Mouse (Mus musculus): ENCODE measurements around the gene Cfap77.
A peak's percentile ranks its signal among the peaks of the same experiment; 100 is the strongest.

Cfap77 gene

DNA sequence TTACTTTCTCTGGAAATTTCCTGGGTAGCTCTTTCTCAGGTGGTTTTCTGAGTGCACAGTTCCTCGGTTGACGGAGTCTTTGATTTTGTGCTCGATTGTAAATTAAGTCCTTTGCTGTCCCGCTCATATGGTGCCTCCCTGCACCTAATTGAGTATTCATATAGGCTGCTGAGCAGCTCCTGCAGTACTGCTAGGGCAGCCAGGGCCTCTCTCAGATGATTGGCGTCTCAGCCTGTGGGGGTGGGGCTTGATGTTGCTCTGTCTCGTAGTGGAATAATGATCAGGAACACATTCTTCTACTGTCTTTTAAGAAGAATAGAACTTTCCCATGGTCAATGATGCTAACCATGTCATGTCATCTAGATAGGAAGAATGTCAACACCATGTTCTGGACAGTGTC is 109.5 kb downstream of the Cfap77 start:
- no peak for DNase-seq (ENCODE audit: low read depth in 2 of 2, low spot score in 2 of 2)

DNA sequence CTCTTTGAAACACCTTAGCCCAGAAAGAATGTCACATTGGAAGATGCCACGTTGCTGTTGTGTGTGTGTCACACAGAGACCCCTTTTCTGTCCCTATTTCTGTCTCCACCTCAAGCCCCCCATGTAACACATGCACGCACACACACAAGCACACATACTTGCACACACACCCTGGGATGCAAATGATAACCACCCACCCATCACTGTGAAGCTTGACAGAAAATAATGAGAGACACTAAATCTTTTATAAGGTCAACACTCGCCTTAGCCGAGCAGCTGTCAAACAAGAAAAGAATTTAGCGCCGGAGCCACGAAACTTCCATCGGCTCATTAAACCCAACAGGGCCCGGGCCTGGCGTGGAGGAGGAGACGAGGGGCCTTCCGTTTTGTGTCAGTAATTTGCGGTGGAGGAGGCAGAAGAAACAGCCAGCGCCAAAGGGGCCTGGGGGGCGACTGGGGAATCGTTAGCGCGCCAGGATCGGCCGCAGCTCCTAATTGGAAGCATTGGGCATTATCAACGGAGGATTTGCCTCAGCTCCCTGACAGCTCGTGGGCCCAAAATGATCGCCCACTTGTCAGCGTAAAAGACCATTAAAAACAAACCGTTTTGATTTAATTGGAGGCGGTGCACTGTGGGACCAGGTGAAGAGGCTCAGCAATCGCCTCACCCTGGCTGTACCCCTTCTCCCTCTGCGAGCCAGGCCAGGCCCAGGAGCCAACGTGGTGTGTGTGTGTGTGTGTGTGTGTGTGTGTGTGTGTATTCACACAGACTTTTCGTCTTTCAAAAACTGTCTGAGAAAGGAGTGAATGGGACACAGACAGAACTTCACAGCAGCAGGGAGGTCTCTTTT is 111.0 kb downstream of the Cfap77 start:
- DNase-seq (ENCODE audit: low read depth in 2 of 2, low spot score in 2 of 2): no peak

DNA sequence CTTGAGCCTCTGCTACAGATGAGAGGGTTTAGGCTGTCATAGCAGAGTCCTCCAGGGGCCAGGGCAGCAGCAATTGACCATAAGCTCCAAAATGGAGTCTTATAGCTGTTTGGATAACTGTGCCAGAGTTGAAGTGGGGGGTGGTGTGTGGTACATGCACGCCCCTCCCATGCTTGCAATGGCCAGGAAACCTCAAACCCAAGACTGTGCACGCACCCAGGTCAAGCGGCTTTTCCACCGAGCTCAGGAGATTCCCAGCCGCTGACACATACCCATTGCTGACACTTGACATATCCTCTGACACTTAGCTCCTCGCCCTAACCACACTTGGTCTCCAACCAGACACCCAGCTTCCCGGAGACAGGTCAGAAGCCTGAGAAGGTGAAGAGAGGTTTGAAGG is 115.9 kb downstream of the Cfap77 start:
- no peak for DNase-seq (ENCODE audit: low read depth in 2 of 2, low spot score in 2 of 2)

DNA sequence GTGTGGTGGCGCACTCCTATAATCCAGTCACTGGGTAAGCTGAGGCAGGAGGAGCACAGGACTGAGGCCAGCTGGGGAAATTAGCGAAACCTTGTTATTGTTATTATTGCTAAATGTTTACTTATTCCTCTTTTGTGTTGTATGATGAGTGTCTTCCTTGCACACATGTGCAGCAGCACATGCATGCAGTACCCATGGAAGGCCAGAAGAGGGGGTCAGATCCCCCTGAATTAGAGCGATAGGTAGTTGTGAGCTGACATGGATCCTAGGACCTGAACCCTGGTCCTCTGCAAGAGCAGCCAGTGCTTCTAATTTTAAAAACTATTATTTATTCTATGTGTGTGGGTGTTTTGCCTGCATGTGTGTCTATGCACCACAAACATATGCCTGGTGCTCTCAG is 124.3 kb downstream of the Cfap77 start:
- DNase-seq (ENCODE audit: low read depth in 2 of 2, low spot score in 2 of 2): no peak

DNA sequence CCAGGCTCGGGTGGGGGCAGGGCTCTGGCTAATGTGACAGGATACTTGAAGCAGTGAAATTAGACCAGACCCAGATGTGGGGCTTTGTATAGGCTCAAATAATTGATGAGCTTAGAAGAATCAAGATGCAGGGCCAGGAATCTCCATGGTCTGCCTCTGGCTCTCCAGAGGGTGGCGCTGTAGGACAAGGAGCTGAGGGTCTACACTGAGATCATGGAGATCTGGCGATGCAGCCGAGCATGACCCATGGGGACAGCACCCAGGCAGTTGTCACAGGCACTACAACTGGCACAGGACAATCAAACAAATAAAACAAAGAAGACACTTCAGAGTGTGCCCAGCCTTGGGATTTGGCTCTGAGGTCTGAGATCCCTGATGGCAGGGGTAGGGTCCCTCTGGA is 131.0 kb downstream of the Cfap77 start:
- DNase-seq (ENCODE audit: low read depth in 2 of 2, low spot score in 2 of 2): peak in 1 of 2 experiments; percentile 23

DNA sequence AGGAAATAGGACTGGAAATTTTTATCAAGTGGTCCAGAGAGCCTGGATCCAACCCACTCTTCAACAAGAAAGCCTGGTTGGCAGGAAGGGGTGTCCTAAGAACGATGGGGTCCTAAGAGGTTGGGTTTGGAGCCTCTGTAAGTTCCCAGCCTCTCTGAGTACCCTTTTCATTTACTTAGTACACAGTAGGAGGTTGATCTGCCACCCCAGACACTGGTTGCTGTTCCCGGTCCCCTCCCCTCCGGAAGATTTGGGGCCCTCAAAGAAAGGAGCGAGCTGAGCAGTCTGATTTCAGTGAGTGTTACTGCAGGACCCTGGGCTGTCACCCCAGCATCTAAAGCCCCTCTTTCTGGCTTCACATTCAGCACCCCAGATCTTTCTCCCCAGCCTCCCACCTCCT is 135.9 kb downstream of the Cfap77 start:
- no peak for DNase-seq (ENCODE audit: low read depth in 2 of 2, low spot score in 2 of 2)

DNA sequence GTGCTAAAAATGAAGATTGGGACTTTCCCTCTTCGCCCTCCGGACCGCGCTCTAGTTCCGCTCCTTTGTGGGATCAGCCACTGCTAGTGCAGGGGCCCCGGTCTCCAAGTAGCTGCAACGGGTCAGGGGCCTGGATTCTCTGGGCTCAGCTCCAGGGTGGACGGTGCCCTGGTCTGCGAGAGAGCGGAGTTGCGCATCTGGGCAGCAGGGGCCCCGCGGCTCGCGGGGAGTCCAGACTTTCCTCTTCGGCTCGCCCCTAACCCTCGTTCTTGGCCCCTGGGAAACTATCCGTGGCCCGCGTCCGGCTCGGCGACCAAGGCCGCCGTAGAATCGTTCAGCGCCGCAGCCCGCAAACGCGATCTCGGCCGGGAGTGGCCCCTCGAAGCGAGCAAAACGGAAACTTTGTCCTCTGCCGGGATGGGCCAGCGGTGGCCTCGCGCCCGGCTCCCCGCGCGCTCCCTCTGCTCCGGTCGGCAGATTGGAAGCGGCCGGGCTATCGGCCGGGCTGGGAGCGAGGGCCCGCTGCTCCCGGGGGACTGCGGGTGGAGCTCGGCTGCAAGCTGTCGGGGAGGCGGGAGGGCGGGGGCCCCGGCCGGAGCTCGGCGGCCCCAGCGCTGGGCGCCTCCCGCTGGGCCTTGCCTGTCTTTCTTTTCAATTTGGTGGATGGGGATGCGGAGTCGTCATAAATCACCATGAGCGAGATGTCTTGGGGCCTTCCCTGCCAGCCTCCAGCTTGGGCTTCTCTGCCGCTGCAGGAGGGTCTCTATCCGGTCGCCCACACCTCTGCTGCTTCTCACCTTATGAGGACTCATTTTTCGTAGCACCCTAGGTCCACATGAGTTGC is 137.1 kb downstream of the Cfap77 start:
- DNase-seq (ENCODE audit: low read depth in 2 of 2, low spot score in 2 of 2): no peak

DNA sequence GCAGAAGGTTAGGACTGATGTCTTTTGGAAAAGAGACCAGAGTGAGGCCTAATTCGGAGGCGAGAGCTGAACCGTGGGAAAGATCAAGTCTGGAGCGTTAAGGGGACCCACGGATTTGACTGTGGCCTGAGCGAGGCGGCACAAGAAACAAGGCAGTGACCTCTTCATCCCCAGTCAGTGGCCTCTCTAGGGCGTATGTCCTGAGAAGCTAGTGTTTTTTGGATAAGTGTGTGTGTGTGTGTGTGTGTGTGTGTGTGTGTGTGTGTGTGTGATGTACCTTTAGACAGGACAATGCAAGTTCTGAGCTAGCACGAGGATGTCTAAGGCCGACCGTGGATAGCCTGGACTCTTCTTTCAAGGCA is 137.7 kb downstream of the Cfap77 start:
- DNase-seq (ENCODE audit: low read depth in 2 of 2, low spot score in 2 of 2): no peak

DNA sequence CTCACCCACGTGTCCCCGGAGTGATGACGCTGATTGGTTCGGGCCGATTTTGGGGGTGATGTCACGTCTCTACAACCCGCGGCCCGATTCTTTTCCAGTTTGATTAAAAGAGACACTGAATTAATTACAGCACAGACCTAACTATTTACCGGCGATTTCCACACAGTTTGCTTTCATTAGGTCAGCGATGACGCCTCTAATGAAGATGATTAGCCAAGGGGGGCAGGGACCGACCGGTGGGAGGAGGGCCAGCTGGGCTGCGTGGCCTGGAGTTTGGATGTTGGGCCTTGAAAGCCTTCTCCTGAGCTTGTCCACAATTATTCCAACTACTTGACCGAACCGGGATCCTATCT is 138.4 kb downstream of the Cfap77 start, which contains the start of gene Barhl1:
Barhl1 (minus strand) TSS at position 156 of the 353 bp plus-strand sequence.
- no peak for DNase-seq (ENCODE audit: low read depth in 2 of 2, low spot score in 2 of 2)

DNA sequence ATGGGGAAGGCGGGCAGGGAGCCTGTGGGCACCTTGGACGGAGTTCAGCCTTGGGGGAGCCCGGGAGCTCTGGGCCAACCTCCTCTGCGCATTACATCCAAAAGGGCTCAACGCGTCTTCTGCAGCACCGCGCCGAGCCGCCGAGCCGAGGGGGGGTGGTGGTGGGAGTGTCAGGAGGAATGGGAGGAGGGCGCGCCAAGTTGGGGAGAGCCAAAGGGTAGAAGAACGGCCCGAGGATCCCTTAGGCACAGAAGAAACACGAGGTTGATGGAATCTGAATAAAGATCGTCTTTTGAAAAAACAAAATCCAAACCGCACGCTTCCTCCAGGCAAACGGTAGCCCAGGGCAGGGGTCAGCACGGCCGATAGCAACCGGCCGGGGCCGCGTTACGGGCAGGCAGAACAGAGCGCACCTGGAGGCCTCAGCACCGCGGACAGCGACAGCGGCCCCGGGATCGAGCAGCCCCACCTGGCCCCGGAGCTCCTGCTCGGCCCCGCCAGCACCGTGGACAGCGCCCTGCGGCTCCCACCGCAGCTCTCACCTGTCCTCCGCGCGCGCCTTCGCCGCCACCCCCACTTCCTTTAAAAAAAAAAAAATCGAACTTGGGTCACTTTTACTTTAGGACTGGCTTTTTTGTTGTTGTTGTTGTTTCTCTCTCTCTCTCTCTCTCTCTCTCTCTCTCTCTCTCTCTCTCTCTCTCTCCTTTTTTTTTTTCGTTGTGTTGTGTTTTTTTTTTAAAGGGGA is 138.9 kb downstream of the Cfap77 start:
- DNase-seq (ENCODE audit: low read depth in 2 of 2, low spot score in 2 of 2): peak in 1 of 2 experiments; percentile 16

DNA sequence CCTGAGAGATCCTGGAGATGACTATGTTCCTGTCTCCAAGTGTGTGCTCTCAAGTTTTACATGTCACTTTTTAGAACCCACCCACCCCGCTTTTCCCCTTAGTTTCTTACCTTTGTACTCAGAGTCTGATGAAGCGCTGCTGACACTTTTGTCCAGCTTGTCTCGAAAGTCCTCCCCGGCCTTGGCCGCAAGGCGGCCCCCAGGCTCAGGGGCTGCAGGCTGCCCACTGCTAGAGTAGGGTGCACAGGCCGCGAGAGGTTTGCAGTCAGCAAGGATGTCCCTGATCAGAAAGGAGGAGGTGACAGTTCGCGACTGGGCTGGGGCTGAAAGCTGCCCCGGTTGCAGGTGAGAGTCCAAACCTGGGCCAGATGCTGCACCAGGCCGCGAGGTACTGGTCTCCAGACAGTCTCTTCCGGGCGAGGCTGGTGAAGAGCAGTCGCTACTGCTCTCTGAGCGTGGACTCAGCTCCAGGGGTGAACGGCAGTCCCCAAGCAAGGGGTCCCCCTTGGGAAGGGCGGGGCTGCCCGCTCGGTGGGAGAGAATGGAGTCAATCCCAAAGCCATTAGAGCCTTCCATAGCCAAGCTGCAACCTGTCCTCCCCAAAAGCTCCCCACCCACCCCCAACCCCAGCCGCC is 139.6 kb downstream of the Cfap77 start:
- DNase-seq (ENCODE audit: low read depth in 2 of 2, low spot score in 2 of 2): no peak

DNA sequence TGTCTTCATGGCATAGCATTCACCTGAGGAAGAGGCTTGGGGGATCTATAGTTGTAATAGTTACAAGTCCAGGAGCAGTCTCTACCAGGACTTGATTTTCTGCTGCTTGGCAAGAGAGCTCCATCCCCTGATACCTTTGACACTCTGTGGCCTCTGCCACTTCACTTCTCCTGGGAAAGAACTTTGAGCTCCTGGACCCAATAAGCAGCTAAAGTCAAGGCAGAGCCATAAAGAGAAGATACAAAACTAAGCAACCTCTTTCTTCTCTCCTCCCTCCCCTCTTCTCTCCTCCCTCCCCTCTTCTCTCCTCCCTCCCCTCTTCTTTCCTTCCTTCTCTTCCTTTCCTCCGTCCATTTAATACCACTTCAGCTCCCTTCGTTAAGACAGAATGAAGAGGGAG is 140.7 kb downstream of the Cfap77 start:
- no peak for DNase-seq (ENCODE audit: low read depth in 2 of 2, low spot score in 2 of 2)

DNA sequence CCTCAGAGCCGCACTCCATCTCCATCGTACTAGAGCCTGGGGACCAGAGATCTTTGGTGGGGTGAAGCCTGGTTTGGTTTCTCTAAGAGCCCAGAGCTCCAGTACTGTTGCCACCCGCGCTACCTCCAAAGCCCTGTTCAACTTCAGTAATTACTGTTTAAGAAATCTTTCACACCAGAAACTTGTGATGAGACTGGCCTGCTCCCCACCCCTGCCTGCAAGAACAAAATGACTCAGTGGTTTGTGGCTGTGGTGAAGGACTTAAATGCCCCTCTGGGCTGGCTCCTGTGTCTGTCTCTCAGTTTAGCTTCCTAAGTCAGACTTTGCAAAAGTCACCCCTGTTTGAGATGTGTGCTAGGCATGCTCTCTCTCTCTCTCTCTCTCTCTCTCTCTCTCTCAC is 141.9 kb downstream of the Cfap77 start:
- DNase-seq (ENCODE audit: low read depth in 2 of 2, low spot score in 2 of 2): no peak

DNA sequence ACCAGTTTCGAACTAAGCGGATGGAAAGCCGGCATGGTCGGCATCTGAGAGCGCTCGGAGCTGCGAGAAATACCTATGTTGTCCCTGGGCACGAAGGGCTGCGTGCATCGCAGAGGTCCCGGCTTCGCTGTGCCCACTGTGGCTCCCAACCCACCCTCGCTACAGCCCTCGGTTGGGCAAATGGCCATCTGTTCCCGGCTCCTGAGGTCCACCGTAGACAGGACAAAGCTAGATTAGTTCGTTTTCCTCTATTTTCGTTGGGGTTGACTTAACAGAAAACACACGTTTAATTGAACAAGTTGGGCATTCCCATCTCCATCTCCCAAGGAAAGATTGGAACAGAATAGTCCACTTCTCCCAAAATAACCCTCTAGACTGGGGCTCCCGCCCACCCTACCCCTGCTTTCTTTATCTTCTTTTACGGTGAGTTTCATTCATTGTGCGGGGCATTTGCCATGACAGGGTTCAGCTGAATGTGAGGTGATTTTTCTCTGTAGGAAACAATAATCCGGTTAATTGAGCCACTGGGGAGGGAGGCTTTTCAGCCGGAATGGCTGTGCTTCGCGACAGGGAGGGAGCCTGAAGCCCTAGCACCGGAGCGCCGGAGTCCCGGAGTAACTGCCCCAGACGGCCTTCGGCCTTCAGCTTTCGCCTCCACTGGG is 142.7 kb downstream of the Cfap77 start:
- DNase-seq (ENCODE audit: low read depth in 2 of 2, low spot score in 2 of 2): no peak

DNA sequence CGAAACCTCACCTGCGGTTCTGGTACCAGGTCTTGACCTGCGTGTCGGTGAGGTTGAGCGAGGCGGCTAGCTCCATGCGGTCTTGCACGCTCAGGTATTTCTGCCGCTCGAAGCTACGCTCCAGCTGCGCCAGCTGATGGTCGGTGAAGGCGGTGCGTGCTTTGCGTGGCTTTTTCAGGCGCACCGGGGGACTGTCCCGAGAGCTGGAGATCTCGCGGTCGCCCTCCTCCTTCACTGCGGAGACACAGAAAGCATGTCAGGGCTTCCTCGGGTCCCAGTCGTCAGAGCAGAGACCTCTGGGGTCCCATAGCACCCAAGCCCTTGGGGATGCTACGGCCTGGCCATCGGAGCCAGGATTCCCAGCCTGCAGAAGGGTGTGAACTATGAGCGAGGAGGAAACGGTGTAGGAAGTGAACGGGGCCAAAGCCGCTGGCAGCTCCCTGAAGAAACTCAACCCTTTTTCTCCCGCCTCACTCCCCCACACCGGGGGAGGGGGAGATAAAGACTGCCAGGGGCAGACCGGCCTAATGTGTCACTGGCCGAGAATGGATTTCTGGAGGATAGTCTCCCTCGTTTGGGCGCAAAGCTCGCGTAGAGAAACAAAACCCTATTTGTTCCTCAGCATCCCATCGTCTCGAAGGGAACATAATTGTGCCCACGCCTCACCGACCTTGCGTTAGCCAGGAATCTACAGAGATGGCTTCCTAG is 143.4 kb downstream of the Cfap77 start:
- DNase-seq (ENCODE audit: low read depth in 2 of 2, low spot score in 2 of 2): no peak

DNA sequence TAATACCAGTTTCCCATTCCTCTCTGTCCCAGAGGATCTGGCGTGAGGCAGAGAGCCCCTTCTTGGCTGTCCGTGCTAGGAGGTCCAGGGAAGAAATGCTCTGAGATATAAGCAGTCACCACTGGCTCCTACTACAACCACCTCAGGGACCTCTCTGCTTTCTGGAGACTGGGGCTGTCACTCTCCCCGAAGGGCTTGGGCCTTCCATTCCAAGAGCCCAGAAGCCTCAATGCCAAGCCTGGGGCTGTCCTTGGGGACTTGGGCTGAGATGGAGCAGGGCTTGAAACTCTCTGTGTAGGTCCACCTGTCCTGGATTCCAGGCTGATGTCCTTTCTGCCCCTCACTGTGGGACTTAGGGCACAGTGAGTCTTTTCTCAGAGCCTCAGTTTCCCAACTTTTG is 144.0 kb downstream of the Cfap77 start:
- DNase-seq (ENCODE audit: low read depth in 2 of 2, low spot score in 2 of 2): no peak

DNA sequence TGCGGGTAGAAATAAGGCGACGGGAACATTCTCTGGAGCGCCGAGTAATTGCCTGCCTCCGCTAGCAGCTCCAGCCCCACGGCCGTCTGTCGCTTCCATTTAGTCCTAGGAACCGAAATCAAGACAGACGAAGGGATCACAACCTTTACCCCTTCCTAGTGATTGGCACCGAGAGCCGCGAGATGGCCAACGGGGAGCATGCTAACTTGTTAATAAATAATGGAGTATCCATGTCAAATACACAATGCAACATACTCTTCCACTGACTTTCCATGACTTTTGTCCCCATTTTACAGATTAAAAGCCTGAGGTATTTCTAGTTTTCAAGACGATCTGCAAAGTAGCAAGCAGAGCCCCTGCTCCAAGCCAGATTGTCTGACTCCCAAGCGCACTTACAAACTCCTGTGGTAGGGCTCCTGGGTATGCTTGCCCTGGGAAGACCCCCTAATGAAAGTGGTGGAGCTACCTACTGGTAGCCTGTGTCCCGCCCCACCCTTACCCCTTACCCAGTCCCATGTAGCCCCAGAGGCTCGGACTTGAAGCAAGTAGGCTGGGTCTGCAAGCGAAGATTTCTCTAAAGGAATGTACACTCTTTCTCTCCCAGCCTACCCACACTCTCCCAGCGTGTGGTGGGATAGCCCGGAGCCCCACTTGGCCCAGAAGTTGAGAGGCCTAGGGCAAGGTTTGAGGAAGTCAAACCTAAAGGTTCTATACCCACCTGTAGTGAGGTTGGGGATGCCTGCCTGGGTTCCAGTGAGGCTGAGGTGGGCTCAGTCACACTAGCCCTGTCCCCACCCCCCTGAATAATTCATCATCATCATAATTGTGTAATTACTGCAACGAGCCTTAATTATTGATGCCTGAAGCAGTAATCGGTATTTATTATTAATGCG is 144.8 kb downstream of the Cfap77 start:
- DNase-seq (ENCODE audit: low read depth in 2 of 2, low spot score in 2 of 2): no peak

DNA sequence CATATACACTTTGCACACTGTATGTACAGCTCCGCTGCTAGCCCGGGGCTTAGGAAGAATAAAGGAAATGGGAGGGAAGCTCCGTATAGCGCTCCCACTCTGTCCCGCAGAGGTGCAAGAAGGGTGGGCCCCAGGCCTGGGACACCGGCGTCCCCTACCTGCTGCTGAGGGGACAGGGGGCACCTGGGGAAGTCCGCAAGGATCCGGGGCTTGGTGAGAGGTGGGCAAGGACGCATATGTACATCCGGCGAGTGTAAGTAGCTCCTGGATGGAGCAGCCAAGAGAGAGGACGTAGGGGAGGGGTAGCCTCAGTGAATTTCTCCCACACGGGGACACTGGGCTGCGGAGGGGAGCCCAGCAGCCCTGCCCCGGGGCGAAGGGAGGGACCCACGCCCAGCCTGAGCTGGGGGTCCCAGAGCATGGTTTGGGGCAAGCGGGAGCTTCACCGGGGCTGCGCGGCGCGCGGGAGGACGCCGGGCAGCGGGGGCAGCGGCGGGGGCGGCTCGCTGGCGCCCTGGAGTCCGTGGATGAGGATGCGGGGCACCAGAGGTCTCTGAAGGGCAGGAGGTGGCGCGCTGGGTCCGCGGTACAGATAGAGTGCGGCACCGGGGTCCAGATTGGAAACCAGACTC is 145.6 kb downstream of the Cfap77 start:
- DNase-seq (ENCODE audit: low read depth in 2 of 2, low spot score in 2 of 2): no peak
